Mouse (Mus musculus) urinary bladder, postnatal 0 days (tissue): ENCODE data around the gene Zdhhc4. TPM values are rescaled to one million over a fixed set of nuclear protein-coding genes. Genes with fewer than 3 reads are reported as not detected.

Experiments used
- polyA plus RNA-seq: library from polyadenylated mRNA; unstranded; fragments of >200 nt; fragmentation: Nextera tagmentation; extraction: Ambion mirVana; gene quantifications from 2 replicates; pipeline ENCODE4 v1.2.1, GENCODE M21; 2015

The Zdhhc4 gene
- 71.8 and 72.2 TPM in 2 replicates for polyA plus RNA-seq

DNA sequence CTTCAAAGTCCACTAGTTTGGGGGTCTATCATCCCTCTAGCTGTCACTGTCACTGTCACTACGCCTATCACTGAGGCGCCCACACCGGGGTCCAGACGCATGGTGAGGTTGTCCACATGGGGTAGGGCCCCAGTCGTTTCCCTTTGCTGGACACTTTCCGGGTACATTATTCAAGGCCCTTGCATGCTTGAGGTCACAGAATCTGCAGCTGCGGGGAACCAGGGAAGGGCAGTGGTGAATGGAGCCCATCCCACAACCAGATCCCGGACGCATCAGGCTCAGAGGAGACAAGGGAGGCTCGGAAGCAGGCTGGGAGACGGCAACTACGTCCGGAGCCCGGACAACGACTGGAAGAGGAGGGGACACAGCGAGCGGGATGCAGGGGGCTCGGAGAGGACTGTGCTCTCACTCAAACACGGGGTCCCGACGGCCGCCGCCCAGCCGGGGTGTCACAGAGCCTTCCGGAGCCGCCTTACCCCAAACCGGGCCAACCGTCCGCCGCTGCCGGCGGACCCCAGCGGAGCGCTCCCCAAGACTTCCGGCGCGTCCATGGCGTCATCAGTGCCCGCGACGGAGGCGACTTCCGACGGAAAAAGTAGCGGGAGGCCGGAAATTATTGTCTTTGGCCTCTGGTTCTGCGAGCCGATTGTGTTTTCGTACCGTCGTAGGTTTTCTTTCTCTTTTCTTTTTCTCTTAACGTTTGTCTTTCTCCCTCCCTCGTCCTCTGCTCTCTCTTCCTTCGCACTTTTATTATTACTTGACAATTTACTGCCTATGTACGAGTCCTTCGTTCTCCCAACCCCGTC lies at the start of gene Zdhhc4:
TSS of gene Zdhhc4 (minus strand) at position 567 of the 806 bp plus-strand sequence.

DNA sequence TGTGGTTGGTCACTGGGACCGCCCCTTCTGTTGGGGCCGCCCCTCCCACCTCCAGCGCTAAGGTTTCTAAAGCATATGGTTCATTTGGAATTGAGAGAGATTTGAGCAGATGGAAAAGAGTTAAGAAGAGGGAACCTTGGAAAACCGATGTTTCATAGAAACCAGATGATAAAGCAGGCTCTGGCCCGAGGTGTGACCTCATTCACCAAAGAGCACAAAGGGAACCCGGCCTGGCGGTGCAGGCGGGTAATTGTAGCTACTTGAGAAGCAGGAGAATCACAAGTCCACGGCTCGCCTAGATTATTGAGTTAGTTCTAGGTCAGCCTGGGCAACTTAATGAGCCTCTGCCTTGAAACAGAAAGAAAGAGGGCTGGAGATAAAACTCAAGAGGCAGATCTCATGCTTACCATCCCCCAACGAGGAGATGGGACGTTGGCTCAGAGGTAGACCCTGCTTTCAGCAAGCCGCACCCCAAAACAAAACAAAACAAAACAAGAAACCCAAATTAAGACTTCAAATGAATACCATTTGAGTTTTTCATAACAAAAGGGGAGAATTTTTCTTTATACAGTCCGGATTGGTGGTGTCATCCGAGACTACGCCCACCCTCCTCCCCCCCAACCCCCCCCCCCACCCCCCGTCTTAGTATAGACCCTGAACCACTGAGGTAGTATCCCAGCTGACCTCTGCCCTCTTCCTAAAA lies 27.8 kb upstream of the Zdhhc4 start, which contains the start of gene Grid2ip:
TSS of gene Grid2ip (plus strand) at position 653 of the 703 bp plus-strand sequence.

GRCm38 (mm10) chr5:143314730-143315513 lies 14.1 kb downstream of the Zdhhc4 start, which contains the start of gene E130309D02Rik:
Gene E130309D02Rik (minus strand): TSS chr5:143315360.

DNA sequence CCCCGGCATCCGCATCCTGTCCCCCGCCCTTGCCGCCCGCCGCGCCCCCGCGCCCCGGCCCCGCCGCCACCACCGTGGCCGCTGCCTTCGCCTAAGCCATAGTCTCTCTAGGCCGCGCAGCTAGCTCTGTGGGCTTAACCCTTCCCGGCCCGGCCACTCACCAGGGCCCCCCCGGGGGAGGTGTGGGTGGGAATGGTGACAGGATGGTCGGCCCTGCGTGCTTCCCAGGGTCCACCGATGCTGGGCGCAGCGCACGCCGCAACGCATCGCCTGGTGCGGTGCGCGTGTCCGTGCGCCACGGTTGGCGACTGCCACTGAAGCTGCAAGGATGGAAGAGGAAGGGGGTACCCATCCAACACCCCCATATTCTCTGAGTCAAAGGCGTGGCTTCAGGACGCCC lies 35.7 kb downstream of the Zdhhc4 start, which contains the start of gene Zfp853:
TSS of gene Zfp853 (minus strand) at position 220 of the 400 bp plus-strand sequence.

GRCm38 (mm10) chr5:143269363-143270150 lies 59.5 kb downstream of the Zdhhc4 start, which contains the start of gene Zfp316:
Gene Zfp316 (minus strand): TSS chr5:143270022.

Other genes with a start within 250 kb of the Zdhhc4 start
- 17.2 and 20.3 TPM in 2 replicates for gene Rnf216, start 216.3 kb downstream of the Zdhhc4 start, polyA plus RNA-seq
- gene Olfr718-ps1, start 181.7 kb downstream of the Zdhhc4 start, polyA plus RNA-seq, result not detected in 2 replicates
- gene Rbak, start 148.5 kb downstream of the Zdhhc4 start, polyA plus RNA-seq, result 5.9 and 6.1 TPM in 2 replicates
- not detected in 2 replicates for gene Spdye4b, start 148.2 kb downstream of the Zdhhc4 start, polyA plus RNA-seq
- not detected in 2 replicates for gene Spdye4a, start 102.4 kb downstream of the Zdhhc4 start, polyA plus RNA-seq
- 4.9 and 5.0 TPM in 2 replicates for gene Zfp12, start 94.1 kb downstream of the Zdhhc4 start, polyA plus RNA-seq
- gene Zfp316, start 59.2 kb downstream of the Zdhhc4 start, polyA plus RNA-seq, result 1.7 and 1.9 TPM in 2 replicates
- not detected in 2 replicates for gene Zfp853, start 35.6 kb downstream of the Zdhhc4 start, polyA plus RNA-seq
- 16.6 and 16.7 TPM in 2 replicates for gene E130309D02Rik, start 13.9 kb downstream of the Zdhhc4 start, polyA plus RNA-seq
- 0.63 and 0.68 TPM in 2 replicates for gene Grid2ip, start 28.1 kb upstream of the Zdhhc4 start, polyA plus RNA-seq
- gene Kdelr2, start 74.6 kb upstream of the Zdhhc4 start, polyA plus RNA-seq, result 282 and 366 TPM in 2 replicates
- 19.9 and 23.5 TPM in 2 replicates for gene Daglb, start 135.3 kb upstream of the Zdhhc4 start, polyA plus RNA-seq
- gene Rac1, start 198.8 kb upstream of the Zdhhc4 start, polyA plus RNA-seq, result 370 and 417 TPM in 2 replicates